Mouse (Mus musculus): ENCODE results near the gene Svip.

Gene Svip

GRCm38 (mm10) chr7:51960698-51961374, 45.0 kb downstream of the Svip start:
- DNase-seq: no peak

- DNase-seq: no peak
Measured at GRCm38 (mm10) chr7:51957766-51958165, 48.1 kb downstream of the Svip start.

- no peak for DNase-seq
Measured at GRCm38 (mm10) chr7:51955424-51956041, 50.3 kb downstream of the Svip start.
